Mouse (Mus musculus): Measurements from ENCODE around the gene Endov.

The Endov gene

GRCm38 (mm10) chr11:119490861-119491689, at the start of gene Endov:
Endov (plus strand) TSS chr11:119491347.
- CTCF ChIA-PET = interaction anchor here (0.5 to 2.0 kb wide), 38 partner anchors 9 to 574 kb away, joined by 3 to 7 read pairs (median 3); partner anchors contain the start of gene Nptx1 (in 1 of the 4)

GRCm38 (mm10) chr11:119442199-119442598, 48.9 kb upstream of the Endov start:
- POLR2A ChIA-PET = interaction anchor here in 3 of 4 experiments (0.6 to 2.3 kb wide), 3 partner anchors 11 to 144 kb away, joined by 3 to 8 read pairs (median 4); no protein-coding TSS in a partner anchor
- CTCF ChIA-PET = interaction anchor here in 2 of 4 experiments (0.5 kb wide), 2 partner anchors 144 to 319 kb away, joined by 4 to 6 read pairs; no protein-coding TSS in a partner anchor

More at GRCm38 (mm10) chr11:119490861-119491689, at the start of gene Endov:
- POLR2A ChIA-PET = interaction anchor here in 3 of 4 experiments (0.5 to 3.7 kb wide), 45 partner anchors 9 to 1052 kb away, joined by 3 to 15 read pairs (median 3); partner anchors contain the start of genes Baiap2 (in 1 of the 3), Eif4a3 (in 1 of the 3), Gaa (in 1 of the 3) and Rptor (in 1 of the 3)

GRCm38 (mm10) chr11:119443442-119443841, 47.7 kb upstream of the Endov start:
- ChIA-PET POLR2A (interaction anchor here in 2 of 4 experiments (1.0 to 1.4 kb wide), 3 partner anchors 11 to 15 kb away, joined by 3 to 6 read pairs (median 3); no protein-coding TSS in a partner anchor), CTCF (no interaction called here)

GRCm38 (mm10) chr11:119456097-119456496, 35.0 kb upstream of the Endov start:
- ChIA-PET POLR2A (interaction anchor here in 2 of 4 experiments (0.6 to 1.1 kb wide), 4 partner anchors 10 to 216 kb away, joined by 3 read pairs; no protein-coding TSS in a partner anchor), CTCF (interaction anchor here in 1 of 4 experiments (1.0 kb wide), 1 partner anchor 453 kb away, joined by 3 read pairs; no protein-coding TSS in a partner anchor)

GRCm38 (mm10) chr11:119477876-119478275, 13.3 kb upstream of the Endov start:
- CTCF ChIA-PET = interaction anchor here in 1 of 4 experiments (0.6 kb wide), 1 partner anchor 272 kb away, joined by 3 read pairs; no protein-coding TSS in a partner anchor
- POLR2A ChIA-PET = no interaction called here

- ChIA-PET POLR2A (interaction anchor here in 3 of 4 experiments (0.6 to 3.7 kb wide), 36 partner anchors 7 to 1053 kb away, joined by 3 to 15 read pairs (median 3); partner anchors contain the start of genes Baiap2 (in 1 of the 3), Eif4a3 (in 1 of the 3) and Rptor (in 1 of the 3)), CTCF (interaction anchor here (0.5 to 2.0 kb wide), 37 partner anchors 8 to 573 kb away, joined by 3 to 7 read pairs (median 3); partner anchors contain the start of gene Nptx1 (in 1 of the 4))
These were observed 542 bp downstream of the Endov start for GRCm38 (mm10) chr11:119491690-119492087.

- POLR2A ChIA-PET = interaction anchor here in 3 of 4 experiments (0.6 to 3.7 kb wide), 12 partner anchors 9 to 1381 kb away, joined by 3 to 15 read pairs (median 4); partner anchors contain the start of gene Rptor (in 1 of the 3)
- CTCF ChIA-PET = interaction anchor here in 3 of 4 experiments (0.6 to 1.9 kb wide), 7 partner anchors 10 to 450 kb away, joined by 3 to 7 read pairs (median 3); partner anchors contain the start of gene Baiap2 (in 1 of the 3)
These were observed 1.7 kb downstream of the Endov start for GRCm38 (mm10) chr11:119492830-119493229.

- ChIA-PET CTCF (interaction anchor here in 2 of 4 experiments (0.6 to 1.0 kb wide), 2 partner anchors 10 to 195 kb away, joined by 3 to 7 read pairs; no protein-coding TSS in a partner anchor), POLR2A (interaction anchor here in 2 of 4 experiments (0.7 to 3.7 kb wide), 2 partner anchors 12 to 121 kb away, joined by 3 to 15 read pairs; no protein-coding TSS in a partner anchor)
These were observed 2.4 kb downstream of the Endov start for GRCm38 (mm10) chr11:119493516-119493915.

- CTCF ChIA-PET = no interaction called here
- POLR2A ChIA-PET = interaction anchor here in 1 of 4 experiments (0.8 kb wide), 1 partner anchor 133 kb away, joined by 3 read pairs; no protein-coding TSS in a partner anchor
These were observed 5.0 kb downstream of the Endov start for GRCm38 (mm10) chr11:119496147-119496546.

- ChIA-PET POLR2A (no interaction called here), CTCF (interaction anchor here in 2 of 4 experiments (0.6 to 1.6 kb wide), 2 partner anchors 124 to 412 kb away, joined by 4 to 8 read pairs; no protein-coding TSS in a partner anchor)
These were observed 6.3 kb downstream of the Endov start for GRCm38 (mm10) chr11:119497451-119497850.

- POLR2A ChIA-PET = no interaction called here
- CTCF ChIA-PET = interaction anchor here in 2 of 4 experiments (1.2 to 1.6 kb wide), 2 partner anchors 8 to 410 kb away, joined by 3 to 8 read pairs; partner anchors contain the start of gene Endov (in 1 of the 2)
These were observed 8.2 kb downstream of the Endov start for GRCm38 (mm10) chr11:119499297-119499696.

- ChIA-PET CTCF (interaction anchor here in 3 of 4 experiments (0.7 to 2.0 kb wide), 4 partner anchors 9 to 941 kb away, joined by 3 to 4 read pairs (median 4); partner anchors contain the start of gene Endov (in 2 of the 3)), POLR2A (interaction anchor here in 2 of 4 experiments (0.6 kb wide), 2 partner anchors 9 to 102 kb away, joined by 3 read pairs; partner anchors contain the start of gene Endov (in 1 of the 2))
These were observed 8.9 kb downstream of the Endov start for GRCm38 (mm10) chr11:119500011-119500410.

- ChIA-PET POLR2A (interaction anchor here in 2 of 4 experiments (0.6 to 1.8 kb wide), 8 partner anchors 9 to 1439 kb away, joined by 3 to 8 read pairs (median 3); partner anchors contain the start of genes Baiap2 (in 1 of the 2) and Endov (in 1 of the 2)), CTCF (interaction anchor here (0.5 to 2.3 kb wide), 35 partner anchors 9 to 1098 kb away, joined by 3 to 16 read pairs (median 4); partner anchors contain the start of genes Baiap2 (in 1 of the 4) and Endov (in 1 of the 4))
These were observed 12.5 kb downstream of the Endov start for GRCm38 (mm10) chr11:119503675-119504074.

- CTCF ChIA-PET = no interaction called here
- POLR2A ChIA-PET = no interaction called here
These were observed 15.2 kb downstream of the Endov start for GRCm38 (mm10) chr11:119506386-119506785.

- CTCF ChIA-PET = interaction anchor here in 1 of 4 experiments (0.6 kb wide), 1 partner anchor 323 kb away, joined by 3 read pairs; no protein-coding TSS in a partner anchor
- POLR2A ChIA-PET = interaction anchor here in 2 of 4 experiments (1.3 to 2.3 kb wide), 3 partner anchors 16 to 435 kb away, joined by 3 to 7 read pairs (median 4); partner anchors contain the start of genes Baiap2 (in 1 of the 2) and Endov (in 1 of the 2)
These were observed 16.6 kb downstream of the Endov start for GRCm38 (mm10) chr11:119507772-119508171.

- ChIA-PET POLR2A (interaction anchor here in 3 of 4 experiments (0.5 to 2.3 kb wide), 5 partner anchors 11 to 63 kb away, joined by 3 to 7 read pairs (median 3); partner anchors contain the start of gene Endov (in 2 of the 3)), CTCF (interaction anchor here in 3 of 4 experiments (0.6 to 0.9 kb wide), 4 partner anchors 26 to 236 kb away, joined by 3 to 4 read pairs (median 3); no protein-coding TSS in a partner anchor)
These were observed 18.1 kb downstream of the Endov start for GRCm38 (mm10) chr11:119509165-119509776.

GRCm38 (mm10) chr11:119513038-119513659, 22.0 kb downstream of the Endov start:
- ChIA-PET CTCF (interaction anchor here in 1 of 4 experiments (1.2 kb wide), 1 partner anchor 9 kb away, joined by 5 read pairs; no protein-coding TSS in a partner anchor), POLR2A (interaction anchor here in 2 of 4 experiments (0.8 to 1.4 kb wide), 6 partner anchors 8 to 59 kb away, joined by 3 to 4 read pairs (median 3); partner anchors contain the start of gene Nptx1 (in 1 of the 2))
